Mouse (Mus musculus): ENCODE results near the gene Krt33a. TPM values are rescaled to one million over a fixed set of nuclear protein-coding genes. Genes with fewer than 3 reads are reported as not detected.

Krt33a gene
- polyA plus RNA-seq, 1 experiment from 2014 or later: not detected

DNA sequence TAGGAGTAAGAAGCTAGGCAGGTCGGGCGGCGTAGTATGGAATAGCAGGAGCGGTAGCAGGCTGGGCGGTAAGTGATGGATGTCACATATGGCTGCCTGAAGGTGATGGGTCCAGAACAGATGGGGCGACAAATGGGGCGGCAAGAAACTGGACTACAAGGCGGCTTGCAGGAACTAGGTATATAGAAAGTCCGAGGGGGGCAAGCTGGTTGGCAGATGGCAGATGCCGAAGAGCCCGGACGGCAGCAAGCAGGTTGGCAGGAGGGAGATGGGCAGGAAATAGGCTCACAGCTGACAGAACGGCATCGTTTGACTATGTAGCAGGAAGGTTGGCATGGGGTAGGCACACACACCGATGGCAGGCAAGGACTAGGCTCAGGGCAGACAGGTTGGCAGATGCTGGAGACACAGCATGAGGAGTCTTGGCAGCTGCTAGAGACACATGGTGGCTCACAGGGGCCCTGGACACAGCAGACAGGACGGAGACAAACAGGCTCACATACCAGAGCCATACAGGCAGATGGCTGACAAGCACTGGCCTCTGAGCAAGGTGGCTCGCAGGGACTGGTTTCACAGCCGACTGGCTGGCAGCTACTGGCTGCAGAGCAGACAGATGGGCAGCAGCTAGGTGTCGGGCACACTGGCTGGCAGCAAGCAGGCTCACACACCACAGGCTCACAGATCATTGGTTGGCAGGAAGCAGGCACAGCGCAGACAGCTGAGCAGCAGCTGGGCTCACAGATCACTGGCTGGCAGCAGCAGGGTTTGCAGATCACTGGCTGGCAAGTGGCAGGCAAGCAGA is 30.5 kb downstream of the Krt33a start:
- WGBS: 63% methylated on average over 20 of the region's 20 CpGs
- H3K9ac ChIP-seq: no peak overlapping the region
- H3K36me3 ChIP-seq: no peaks in the 10 kb centered on the region
- no peak overlapping the region for H3K4me2 ChIP-seq
- 0 out of 2 replicates have a peak, but pooled peaks cover 4% of the 10 kb centered on the region for H3K4me1 ChIP-seq (replicated peaks)
- H3K9me3 ChIP-seq: no peaks in the 10 kb centered on the region
- peak overlapping the region; percentile 74 for H3K27ac ChIP-seq (replicated peaks)
- H3K27me3 ChIP-seq: no peaks in the 10 kb centered on the region
- peak; percentile 93 for ATAC-seq (ENCODE audit: low FRiP score, low read depth)
- H3K4me3 ChIP-seq: no peak overlapping the region

GRCm38 (mm10) chr11:99983442-99983841 is 32.6 kb downstream of the Krt33a start:
- Histone ChIP-seq H3K9ac (no peak overlapping the region), H3K4me3 (no peak overlapping the region), H3K4me2 (no peak overlapping the region), H3K9me3 (no peaks in the 10 kb centered on the region), H3K4me1 (replicated peaks) (0 out of 2 replicates have a peak, but pooled peaks cover 4% of the 10 kb centered on the region), H3K36me3 (no peaks in the 10 kb centered on the region), H3K27ac (replicated peaks) (no peak overlapping the region), H3K27me3 (no peaks in the 10 kb centered on the region)
- 96% methylated on average over 1 of the region's 1 CpGs for WGBS
- ATAC-seq (ENCODE audit: low FRiP score, low read depth): no peak

- Histone ChIP-seq H3K27ac (replicated peaks) (no peak overlapping the region), H3K4me1 (replicated peaks) (0 out of 2 replicates have a peak, but pooled peaks cover 4% of the 10 kb centered on the region), H3K27me3 (no peaks in the 10 kb centered on the region), H3K4me3 (no peak overlapping the region), H3K9me3 (no peaks in the 10 kb centered on the region), H3K9ac (no peak overlapping the region), H3K36me3 (no peaks in the 10 kb centered on the region), H3K4me2 (no peak overlapping the region)
- ATAC-seq (ENCODE audit: low FRiP score, low read depth): no peak
- 89% methylated on average over 9 of the region's 9 CpGs for WGBS
These were observed 33.3 kb downstream of the Krt33a start for GRCm38 (mm10) chr11:99982731-99983130.

GRCm38 (mm10) chr11:99978953-99979352 is 37.1 kb downstream of the Krt33a start, which contains the start of gene Krtap29-1:
Gene Krtap29-1, minus strand, starts transcription at chr11:99979053.
- ATAC-seq (ENCODE audit: low FRiP score, low read depth): no peak
- 69% methylated on average over 5 of the region's 5 CpGs for WGBS
- no peak within 1 kb of the TSS for H3K27ac ChIP-seq (replicated peaks)
- no peak within 1 kb of the TSS for H3K4me2 ChIP-seq
- peaks cover 3% of the 10 kb centered on the region; the same call in 1 of the 2 replicates for H3K9me3 ChIP-seq
- H3K4me3 ChIP-seq: no peak within 1 kb of the TSS
- no peaks in the 10 kb centered on the region for H3K4me1 ChIP-seq (replicated peaks)
- H3K9ac ChIP-seq: no peak within 1 kb of the TSS
- H3K27me3 ChIP-seq: no peaks in the 10 kb centered on the region
- H3K36me3 ChIP-seq: no peaks in the 10 kb centered on the region

DNA sequence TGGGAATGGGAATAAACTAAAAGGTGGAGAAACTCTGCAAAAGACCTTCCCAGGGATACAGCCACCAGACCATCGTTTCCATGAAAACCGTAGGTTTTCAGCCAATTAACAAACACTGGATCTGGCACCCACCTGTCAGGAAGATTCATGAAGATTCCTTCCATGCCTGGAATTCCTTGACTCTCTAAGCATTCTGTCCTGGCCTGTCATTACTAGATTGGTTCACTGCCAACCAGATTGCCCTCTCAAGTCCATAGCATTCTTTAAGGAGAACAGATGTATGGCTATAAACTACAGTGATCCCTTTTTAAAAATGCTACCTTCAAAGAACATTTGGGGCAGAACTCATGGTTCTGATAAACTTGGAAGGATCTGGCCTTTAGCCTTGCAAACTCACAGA is 50.1 kb downstream of the Krt33a start:
- no peak for ATAC-seq (ENCODE audit: low FRiP score, low read depth)
- H3K4me1 ChIP-seq (replicated peaks): no peaks in the 10 kb centered on the region
- 78% methylated on average over 2 of the region's 2 CpGs for WGBS
- no peak overlapping the region for H3K4me3 ChIP-seq
- no peak overlapping the region for H3K27ac ChIP-seq (replicated peaks)
- no peaks in the 10 kb centered on the region for H3K27me3 ChIP-seq
- H3K9ac ChIP-seq: no peak overlapping the region
- no peaks in the 10 kb centered on the region for H3K36me3 ChIP-seq
- H3K9me3 ChIP-seq: no peaks in the 10 kb centered on the region
- no peak overlapping the region for H3K4me2 ChIP-seq

GRCm38 (mm10) chr11:99964213-99964612 is 51.8 kb downstream of the Krt33a start:
- 64% methylated on average over 6 of the region's 6 CpGs for WGBS
- Histone ChIP-seq H3K4me1 (replicated peaks) (no peaks in the 10 kb centered on the region), H3K4me3 (no peak overlapping the region), H3K9ac (no peak overlapping the region), H3K4me2 (no peak overlapping the region), H3K9me3 (no peaks in the 10 kb centered on the region), H3K36me3 (no peaks in the 10 kb centered on the region), H3K27ac (replicated peaks) (no peak overlapping the region), H3K27me3 (no peaks in the 10 kb centered on the region)
- no peak for ATAC-seq (ENCODE audit: low FRiP score, low read depth)

Other genes with a start within 250 kb of the Krt33a start
- not detected in 2 replicates for gene Gm11595, start 243.3 kb downstream of the Krt33a start, polyA plus RNA-seq (2015; fragmentation: Nextera tagmentation; extraction: Ambion mirVana)
- not detected in 2 replicates for gene Krtap4-8, start 235.5 kb downstream of the Krt33a start, polyA plus RNA-seq (2015; fragmentation: Nextera tagmentation; extraction: Ambion mirVana)
- not detected in 2 replicates for gene Krtap4-9, start 231.0 kb downstream of the Krt33a start, polyA plus RNA-seq (2015; fragmentation: Nextera tagmentation; extraction: Ambion mirVana)
- gene Gm11596, start 222.7 kb downstream of the Krt33a start, polyA plus RNA-seq (2015; fragmentation: Nextera tagmentation; extraction: Ambion mirVana): not detected in 2 replicates
- not detected in 2 replicates for gene Gm11569, start 217.3 kb downstream of the Krt33a start, polyA plus RNA-seq (2015; fragmentation: Nextera tagmentation; extraction: Ambion mirVana)
- gene Gm11554, start 211.8 kb downstream of the Krt33a start, polyA plus RNA-seq (2015; fragmentation: Nextera tagmentation; extraction: Ambion mirVana): not detected in 2 replicates
- not detected in 2 replicates for gene Krtap4-13, start 206.3 kb downstream of the Krt33a start, polyA plus RNA-seq (2015; fragmentation: Nextera tagmentation; extraction: Ambion mirVana)
- gene Gm11564, start 200.5 kb downstream of the Krt33a start, polyA plus RNA-seq (2015; fragmentation: Nextera tagmentation; extraction: Ambion mirVana): not detected in 2 replicates
- gene 2300003K06Rik, start 178.1 kb downstream of the Krt33a start, polyA plus RNA-seq (2015; fragmentation: Nextera tagmentation; extraction: Ambion mirVana): not detected in 2 replicates
- not detected in 2 replicates for gene Krtap4-16, start 164.6 kb downstream of the Krt33a start, polyA plus RNA-seq (2015; fragmentation: Nextera tagmentation; extraction: Ambion mirVana)
- gene Gm11568, start 158.3 kb downstream of the Krt33a start, polyA plus RNA-seq (2015; fragmentation: Nextera tagmentation; extraction: Ambion mirVana): not detected in 2 replicates
- gene Gm11559, start 151.7 kb downstream of the Krt33a start, polyA plus RNA-seq (2015; fragmentation: Nextera tagmentation; extraction: Ambion mirVana): not detected in 2 replicates
- gene Krtap9-1, start 142.8 kb downstream of the Krt33a start, polyA plus RNA-seq (2015; fragmentation: Nextera tagmentation; extraction: Ambion mirVana): not detected in 2 replicates
- not detected in 2 replicates for gene Gm11567, start 137.0 kb downstream of the Krt33a start, polyA plus RNA-seq (2015; fragmentation: Nextera tagmentation; extraction: Ambion mirVana)
- not detected in 2 replicates for gene Krtap31-1, start 108.3 kb downstream of the Krt33a start, polyA plus RNA-seq (2015; fragmentation: Nextera tagmentation; extraction: Ambion mirVana)
- not detected in 2 replicates for gene Gm11565, start 101.5 kb downstream of the Krt33a start, polyA plus RNA-seq (2015; fragmentation: Nextera tagmentation; extraction: Ambion mirVana)
- not detected in 2 replicates for gene Krtap31-2, start 79.9 kb downstream of the Krt33a start, polyA plus RNA-seq (2015; fragmentation: Nextera tagmentation; extraction: Ambion mirVana)
- not detected in 2 replicates for gene Krtap9-5, start 67.7 kb downstream of the Krt33a start, polyA plus RNA-seq (2015; fragmentation: Nextera tagmentation; extraction: Ambion mirVana)
- gene Krtap29-1, start 37.2 kb downstream of the Krt33a start, polyA plus RNA-seq (2015; fragmentation: Nextera tagmentation; extraction: Ambion mirVana): not detected in 2 replicates
- gene Krtap16-1, start 29.6 kb downstream of the Krt33a start, polyA plus RNA-seq (2015; fragmentation: Nextera tagmentation; extraction: Ambion mirVana): 0.10 TPM in 2 replicates
- 1.2 and 1.5 TPM in 2 replicates for gene Krtap17-1, start 22.2 kb downstream of the Krt33a start, polyA plus RNA-seq (2015; fragmentation: Nextera tagmentation; extraction: Ambion mirVana)
- 0.13 TPM in 1 of 2 replicates, not detected in the other for gene Krt33b, start 13.7 kb upstream of the Krt33a start, polyA plus RNA-seq (2015; fragmentation: Nextera tagmentation; extraction: Ambion mirVana)
- not detected in 2 replicates for gene Krt34, start 25.3 kb upstream of the Krt33a start, polyA plus RNA-seq (2015; fragmentation: Nextera tagmentation; extraction: Ambion mirVana)
- not detected in 2 replicates for gene Krt31, start 34.3 kb upstream of the Krt33a start, polyA plus RNA-seq (2015; fragmentation: Nextera tagmentation; extraction: Ambion mirVana)
- not detected in 2 replicates for gene Krt32, start 72.0 kb upstream of the Krt33a start, polyA plus RNA-seq (2015; fragmentation: Nextera tagmentation; extraction: Ambion mirVana)
- gene Krt35, start 80.0 kb upstream of the Krt33a start, polyA plus RNA-seq (2015; fragmentation: Nextera tagmentation; extraction: Ambion mirVana): not detected in 2 replicates
- gene Krt36, start 89.4 kb upstream of the Krt33a start, polyA plus RNA-seq (2015; fragmentation: Nextera tagmentation; extraction: Ambion mirVana): not detected in 2 replicates
- gene Krt13, start 105.4 kb upstream of the Krt33a start, polyA plus RNA-seq (2015; fragmentation: Nextera tagmentation; extraction: Ambion mirVana): 0.09 TPM in 1 of 2 replicates, not detected in the other
- gene Krt15, start 119.7 kb upstream of the Krt33a start, polyA plus RNA-seq (2015; fragmentation: Nextera tagmentation; extraction: Ambion mirVana): 0.49 and 1.3 TPM in 2 replicates
- 2.0 and 2.4 TPM in 2 replicates for gene Krt19, start 132.5 kb upstream of the Krt33a start, polyA plus RNA-seq (2015; fragmentation: Nextera tagmentation; extraction: Ambion mirVana)
- not detected in 2 replicates for gene Krt9, start 177.0 kb upstream of the Krt33a start, polyA plus RNA-seq (2015; fragmentation: Nextera tagmentation; extraction: Ambion mirVana)
- 0.24 and 0.40 TPM in 2 replicates for gene Krt14, start 191.3 kb upstream of the Krt33a start, polyA plus RNA-seq (2015; fragmentation: Nextera tagmentation; extraction: Ambion mirVana)
- gene Krt16, start 232.7 kb upstream of the Krt33a start, polyA plus RNA-seq (2015; fragmentation: Nextera tagmentation; extraction: Ambion mirVana): not detected in 2 replicates
- 0.18 and 0.39 TPM in 2 replicates for gene Krt17, start 244.8 kb upstream of the Krt33a start, polyA plus RNA-seq (2015; fragmentation: Nextera tagmentation; extraction: Ambion mirVana)

All from hindbrain, embryonic 15.5 days (tissue).